Comparison of ENCODE assay signal across 16 mouse cellular contexts in the genomic region with DNA sequence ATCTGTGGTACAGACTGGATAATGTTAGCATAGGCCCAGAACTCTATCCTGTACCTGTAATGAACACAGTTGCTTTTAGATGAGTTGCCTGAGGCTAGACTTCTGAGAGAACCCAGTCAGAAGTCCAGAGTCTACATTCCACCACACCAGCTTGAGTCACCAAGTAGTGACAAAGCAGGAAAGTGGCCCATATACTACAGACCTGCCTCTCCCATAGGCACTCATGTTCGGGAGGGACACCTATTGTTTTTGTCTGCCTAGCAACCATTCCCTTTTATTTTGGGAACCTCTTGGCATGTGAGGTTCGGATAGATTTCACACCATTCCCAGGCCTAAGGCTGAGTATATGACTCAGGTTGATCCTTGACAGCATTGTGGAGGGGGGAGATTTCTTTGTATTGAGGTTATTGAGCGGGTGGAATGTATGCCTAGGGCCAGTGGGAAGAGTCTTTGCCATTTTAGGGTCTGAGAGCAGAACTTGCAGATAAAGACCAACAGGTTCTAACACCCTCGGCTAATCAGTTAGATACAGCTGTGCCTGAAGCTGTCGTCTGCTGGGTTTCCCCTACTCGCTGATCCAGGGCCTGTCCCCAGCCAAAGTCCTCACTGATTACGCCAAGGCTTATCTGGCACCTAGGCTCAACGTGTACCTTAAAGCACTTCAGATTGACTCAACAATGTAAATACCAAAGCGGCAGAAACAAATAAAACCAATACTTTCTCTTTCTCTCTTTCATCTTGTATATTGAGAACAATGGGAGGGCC. TPM values are rescaled to one million over a fixed set of nuclear protein-coding genes. Genes with fewer than 3 reads are reported as not detected.
DNase-seq lines count a peak whose midpoint lies in the region; ATAC-seq and TF ChIP-seq lines count a peak whose summit lies in the region.
"Had no signal": no experiment of that assay in that cellular context is flagged by ENCODE, and none has a peak within 500 bp of the region (broad histone marks: within the 10 kb centered on the region; RNA-seq: fewer than 3 reads in every experiment).

No protein-coding gene starts in this region.

- TF ChIP-seq CTCF in G1E (IDR thresholded peaks at IDR 0.05; ENCODE audit: low read depth, low read length): no peak

- no peak overlapping the region for H3K4me2 ChIP-seq in intestine, embryonic 15.5 days (replicated peaks)
- no peak overlapping the region for H3K4me2 ChIP-seq in liver, embryonic 16.5 days (ENCODE audit: low read depth, low read length)
- H3K4me2 ChIP-seq in neural tube, embryonic 15.5 days: no peak overlapping the region
- no peak overlapping the region for H3K4me2 ChIP-seq in forebrain, embryonic 15.5 days (replicated peaks)

- peak; percentile 64 for ATAC-seq in G1E (ENCODE audit: extremely low read depth, insufficient number of reproducible peaks, low FRiP score, poor library complexity, severe bottlenecking)
- ATAC-seq in intestine, embryonic 15.5 days: peak; percentile 90
- peak; percentile 87 for ATAC-seq in liver, embryonic 16.5 days (ENCODE audit: low read depth)
- ATAC-seq in neural tube, embryonic 15.5 days (ENCODE audit: low FRiP score): no peak
- no peak for ATAC-seq in forebrain, embryonic 15.5 days (replicated peaks)

- H3K4me3 ChIP-seq in G1E (ENCODE audit: low read depth, low read length): no peak overlapping the region
- H3K4me3 ChIP-seq in intestine, embryonic 15.5 days (replicated peaks): no peak overlapping the region
- no peak overlapping the region for H3K4me3 ChIP-seq in liver, embryonic 16.5 days (ENCODE audit: low read depth, low read length)
- no peak overlapping the region for H3K4me3 ChIP-seq in neural tube, embryonic 15.5 days (replicated peaks)
- H3K4me3 ChIP-seq in embryonic facial prominence, embryonic 10.5 days: no peak overlapping the region
- H3K4me3 ChIP-seq in forebrain, embryonic 15.5 days: no peak overlapping the region
- H3K4me3 ChIP-seq: heart, embryonic 10.5 days; hindbrain, embryonic 10.5 days had no signal

- no peak overlapping the region for H3K9ac ChIP-seq in intestine, embryonic 15.5 days
- H3K9ac ChIP-seq in liver, embryonic 16.5 days (ENCODE audit: low read depth, low read length): no peak overlapping the region
- H3K9ac ChIP-seq in neural tube, embryonic 15.5 days (replicated peaks): no peak overlapping the region
- no peak overlapping the region for H3K9ac ChIP-seq in forebrain, embryonic 15.5 days (replicated peaks)

- WGBS in intestine, embryonic 15.5 days: 53% methylated on average over 9 of the region's 9 CpGs
- 18% methylated on average over 9 of the region's 9 CpGs for WGBS in liver, embryonic 16.5 days (ENCODE audit: insufficient replicate concordance)
- 64% methylated on average over 9 of the region's 9 CpGs for WGBS in neural tube, embryonic 15.5 days
- WGBS in embryonic facial prominence, embryonic 10.5 days: 69% methylated on average over 9 of the region's 9 CpGs
- WGBS in forebrain, embryonic 15.5 days: 73% methylated on average over 9 of the region's 9 CpGs

- peak; percentile 32 for DNase-seq in A20 (ENCODE audit: low read depth, low spot score)
- no peak for DNase-seq in G1E (ENCODE audit: low spot score)
- DNase-seq in frontal cortex, postnatal 10 days (ENCODE audit: low spot score in 2 of 2): no peak
- DNase-seq in embryonic facial prominence, embryonic 10.5 days (ENCODE audit: low spot score): no peak
- DNase-seq: cerebellum, adult 8-10 months; kidney, adult 9 months; layer of hippocampus, adult 9-11 months; left cerebral cortex, postnatal 4 days; right cerebral cortex, postnatal 14 days had no signal

- peaks cover 2% of the 10 kb centered on the region; the same call in 1 of the 2 replicates for H3K4me1 ChIP-seq in G1E (ENCODE audit: insufficient read depth, low read depth, low read length)
- H3K4me1 ChIP-seq in intestine, embryonic 15.5 days (replicated peaks): peaks cover 12% of the 10 kb centered on the region
- H3K4me1 ChIP-seq in liver, embryonic 16.5 days (ENCODE audit: control insufficient read depth, low read depth, low read length): peaks cover 4% of the 10 kb centered on the region; the same call in 1 of the 2 replicates
- H3K4me1 ChIP-seq in neural tube, embryonic 15.5 days: peaks cover 13% of the 10 kb centered on the region
- H3K4me1 ChIP-seq in embryonic facial prominence, embryonic 10.5 days: peaks cover 30% of the 10 kb centered on the region
- H3K4me1 ChIP-seq in forebrain, embryonic 15.5 days: peaks cover 10% of the 10 kb centered on the region

- H3K27ac ChIP-seq in intestine, embryonic 15.5 days: no peak overlapping the region
- no peak overlapping the region for H3K27ac ChIP-seq in liver, embryonic 16.5 days (ENCODE audit: low read length)
- H3K27ac ChIP-seq in neural tube, embryonic 15.5 days (replicated peaks): no peak overlapping the region
- no peak overlapping the region for H3K27ac ChIP-seq in embryonic facial prominence, embryonic 10.5 days (replicated peaks)
- no peak overlapping the region for H3K27ac ChIP-seq in forebrain, embryonic 15.5 days (replicated peaks)
- H3K27ac ChIP-seq: heart, embryonic 10.5 days; hindbrain, embryonic 10.5 days; macrophage had no signal

- H3K36me3 ChIP-seq in G1E (replicated peaks): no peaks in the 10 kb centered on the region
- no peaks in the 10 kb centered on the region for H3K36me3 ChIP-seq in intestine, embryonic 15.5 days
- H3K36me3 ChIP-seq in liver, embryonic 16.5 days (ENCODE audit: control insufficient read depth, insufficient read depth): no peaks in the 10 kb centered on the region
- H3K36me3 ChIP-seq in neural tube, embryonic 15.5 days: no peaks in the 10 kb centered on the region
- no peaks in the 10 kb centered on the region for H3K36me3 ChIP-seq in embryonic facial prominence, embryonic 10.5 days (replicated peaks)
- no peaks in the 10 kb centered on the region for H3K36me3 ChIP-seq in forebrain, embryonic 15.5 days
- H3K36me3 ChIP-seq: heart, embryonic 10.5 days; hindbrain, embryonic 10.5 days had no signal

- H3K9me3 ChIP-seq in G1E (replicated peaks): no peaks in the 10 kb centered on the region
- no peaks in the 10 kb centered on the region for H3K9me3 ChIP-seq in intestine, embryonic 15.5 days
- H3K9me3 ChIP-seq in liver, embryonic 16.5 days (replicated peaks; ENCODE audit: control insufficient read depth, low read length): no peaks in the 10 kb centered on the region
- no peaks in the 10 kb centered on the region for H3K9me3 ChIP-seq in neural tube, embryonic 15.5 days (replicated peaks)
- no peaks in the 10 kb centered on the region for H3K9me3 ChIP-seq in embryonic facial prominence, embryonic 10.5 days
- H3K9me3 ChIP-seq in forebrain, embryonic 15.5 days: no peaks in the 10 kb centered on the region
- H3K9me3 ChIP-seq: heart, embryonic 10.5 days; hindbrain, embryonic 10.5 days had no signal

- peaks cover 4% of the 10 kb centered on the region; the same call in 1 of the 2 replicates for H3K27me3 ChIP-seq in G1E (ENCODE audit: insufficient read depth, low read length)
- H3K27me3 ChIP-seq in intestine, embryonic 15.5 days (replicated peaks): no peaks in the 10 kb centered on the region
- peaks cover 7% of the 10 kb centered on the region for H3K27me3 ChIP-seq in liver, embryonic 16.5 days (ENCODE audit: control insufficient read depth, insufficient read depth, low read depth, low read length)
- H3K27me3 ChIP-seq in neural tube, embryonic 15.5 days (replicated peaks): peaks cover 4% of the 10 kb centered on the region; the same call in 1 of the 2 replicates
- peaks cover 37% of the 10 kb centered on the region for H3K27me3 ChIP-seq in embryonic facial prominence, embryonic 10.5 days (replicated peaks; ENCODE audit: low read depth, poor library complexity, severe bottlenecking)
- no peaks in the 10 kb centered on the region for H3K27me3 ChIP-seq in forebrain, embryonic 15.5 days

RNA-seq across cellular contexts. Expression of gene Bhlhe40, which starts 44.1 kb away (rescaled TPM):
- total RNA-seq in G1E (2014; fragmentation: Nextera tagmentation): not detected in 2 replicates
- 0.41 and 0.76 TPM in 2 replicates for total RNA-seq in G1E (2017)
- polyA plus RNA-seq in G1E (2012): 0.11 and 0.48 TPM in 2 replicates
- 46.4 and 50.1 TPM in 2 replicates for polyA plus RNA-seq in intestine, embryonic 15.5 days (2015; fragmentation: Nextera tagmentation; extraction: Ambion mirVana)
- polyA plus RNA-seq in liver, embryonic 16.5 days (2015; fragmentation: Nextera tagmentation; extraction: Ambion mirVana): 17.9 and 21.3 TPM in 2 replicates
- 5.3 and 8.5 TPM in 2 replicates for polyA plus RNA-seq in neural tube, embryonic 15.5 days (2015; fragmentation: Nextera tagmentation; extraction: Ambion mirVana)
- 1.3 and 1.4 TPM in 2 replicates for polyA plus RNA-seq in embryonic facial prominence, embryonic 10.5 days (2016; fragmentation: Nextera tagmentation; extraction: Ambion mirVana)
- polyA plus RNA-seq in forebrain, embryonic 15.5 days (2015; fragmentation: Nextera tagmentation; extraction: Ambion mirVana): 6.4 and 7.1 TPM in 2 replicates

Comparison
In these comparisons a context has a peak if more than half of its experiments do, and no peak if none do; other contexts are left out.
1. ATAC-seq: peak in G1E (single experiment), intestine, embryonic 15.5 days (single experiment) and liver, embryonic 16.5 days (single experiment); none in neural tube, embryonic 15.5 days (single experiment) and forebrain, embryonic 15.5 days (single experiment).